Mouse (Mus musculus) midbrain, embryonic 13.5 days (tissue): ENCODE measurements at regions not wholly inside any gene's neighbourhood (a gene's known extent, or its start where the extent isn't known, plus 50 kb on each side); places are given as distances from the start of the nearest gene placed in this dataset.
"Not testable (repeated sequence)": the region's sequence is repeated elsewhere in the genome, so short reads cannot be mapped to it uniquely, and the experiment has no call there.

ENCODE experiments used
- ATAC-seq: fragments of 200-750 bp; cut with Nextera tagmentation; 2 replicates; pipeline ENCODE4 v1.8.0; 2017; ENCODE audit warnings: mild to moderate bottlenecking, moderate TSS enrichment, moderate library complexity
- H3K27ac ChIP-seq: fragments of 300-500 bp; sonication (generic); 2 replicates; pipeline ENCODE4 v1.5.1; 2015; ENCODE audit warnings: inconsistent platforms, mild to moderate bottlenecking, moderate library complexity
- H3K27me3 ChIP-seq: fragments of 300-500 bp; sonication (generic); 2 replicates; pipeline ENCODE4 v1.6.1; 2015; ENCODE audit warnings: mild to moderate bottlenecking, inconsistent platforms
- H3K36me3 ChIP-seq: fragments of 300-500 bp; sonication (generic); 2 replicates; pipeline ENCODE4 v1.6.1; 2015; ENCODE audit warnings: mild to moderate bottlenecking, inconsistent platforms
- H3K4me1 ChIP-seq: fragments of 300-500 bp; sonication (generic); replicated peaks from 2 replicates; pipeline ENCODE4 v1.6.1; 2015; ENCODE audit warnings: inconsistent platforms
- H3K4me2 ChIP-seq: fragments of 300-500 bp; sonication (generic); replicated peaks from 2 replicates; pipeline ENCODE4 v1.6.1; 2015; ENCODE audit warnings: moderate library complexity, mild to moderate bottlenecking, inconsistent platforms
- H3K4me3 ChIP-seq: fragments of 300-500 bp; sonication (generic); replicated peaks from 2 replicates; pipeline ENCODE4 v1.5.1; 2015; ENCODE audit warnings: mild to moderate bottlenecking, inconsistent platforms
- H3K9ac ChIP-seq: fragments of 300-500 bp; sonication (generic); replicated peaks from 2 replicates; pipeline ENCODE4 v1.6.1; 2015; ENCODE audit warnings: mild to moderate bottlenecking, inconsistent platforms
- H3K9me3 ChIP-seq: fragments of 300-500 bp; sonication (generic); 2 replicates; pipeline ENCODE4 v1.6.1; 2016; ENCODE audit warnings: mild to moderate bottlenecking, inconsistent platforms
- WGBS: fragments of 180-500 bp; shearing (Covaris S2); methylation state at CpG from one replicate; pipeline ENCODE4 v1.1.7; 2015; 5-methylcytosine and 5-hydroxymethylcytosine counted together

DNA sequence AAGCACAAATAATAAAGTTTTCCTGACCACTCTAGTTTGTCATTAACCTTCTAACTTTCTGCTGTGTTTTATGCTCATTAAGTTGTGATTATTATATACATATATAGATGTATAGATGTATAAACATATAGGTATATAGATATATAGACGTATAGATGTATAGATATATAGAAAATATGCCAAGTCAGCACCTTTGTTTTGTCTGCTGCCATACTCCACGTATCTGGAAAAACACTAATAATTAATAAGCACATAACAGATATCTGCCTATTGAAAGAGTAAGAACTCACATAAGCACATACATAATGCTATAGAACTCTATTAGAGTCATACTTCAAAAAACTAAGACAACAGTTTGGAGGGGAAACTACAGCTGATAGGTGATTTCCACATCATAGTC is 161.3 kb upstream of the Gap43 start:
- ATAC-seq = no peak
- 92% methylated on average over 2 of the region's 2 CpGs for WGBS
- no peak overlapping the region for H3K27ac ChIP-seq
- no peaks in the 10 kb centered on the region for H3K4me1 ChIP-seq
- no peaks in the 10 kb centered on the region for H3K36me3 ChIP-seq
- H3K9me3 ChIP-seq = no peaks in the 10 kb centered on the region
- no peak overlapping the region for H3K4me2 ChIP-seq
- H3K9ac ChIP-seq = no peak overlapping the region
- H3K27me3 ChIP-seq = no peaks in the 10 kb centered on the region
- H3K4me3 ChIP-seq = no peak overlapping the region

DNA sequence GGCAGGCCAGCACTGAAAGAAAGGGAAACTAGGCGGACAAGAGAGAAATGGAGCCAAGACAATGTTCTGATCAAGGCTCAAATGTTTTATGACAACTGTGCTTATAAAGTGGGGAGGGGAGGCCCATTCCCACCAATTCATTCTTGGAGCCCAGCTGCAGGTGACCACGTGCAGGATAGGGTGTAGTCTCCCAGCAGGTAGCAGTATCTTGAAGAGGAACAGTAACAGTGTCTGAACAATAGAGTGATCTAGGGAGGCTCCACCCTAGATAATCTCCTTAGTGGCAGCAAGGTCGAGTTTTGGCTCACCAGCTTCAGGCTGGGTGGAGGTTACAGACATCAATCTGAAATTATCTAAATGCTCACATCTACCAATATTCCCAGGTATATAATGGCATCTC is 160.7 kb upstream of the Gap43 start:
- WGBS = 36% methylated on average over 3 of the region's 3 CpGs
- ATAC-seq = not testable (repeated sequence)

DNA sequence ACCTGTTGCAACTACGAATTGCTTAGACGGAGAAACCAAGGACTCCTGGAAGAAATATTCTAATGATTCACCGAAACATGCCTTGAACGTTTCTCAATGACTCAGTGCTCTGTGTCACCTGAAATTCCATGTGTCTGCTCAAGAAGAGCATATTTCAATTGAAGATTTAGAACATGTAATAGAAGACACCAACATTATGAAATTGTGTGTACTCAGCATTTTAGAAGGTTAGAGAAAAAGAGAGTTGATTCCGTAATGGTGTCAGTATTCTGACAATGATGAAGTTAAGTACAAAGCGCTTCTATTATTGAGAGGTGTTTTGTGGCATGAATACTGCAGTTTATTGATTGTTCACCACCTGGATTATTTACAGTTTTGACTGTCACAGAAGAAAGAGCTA is 159.1 kb upstream of the Gap43 start:
- no peak overlapping the region for H3K4me3 ChIP-seq
- H3K9ac ChIP-seq = no peak overlapping the region
- H3K36me3 ChIP-seq = no peaks in the 10 kb centered on the region
- no peak for ATAC-seq
- no peak overlapping the region for H3K27ac ChIP-seq
- H3K9me3 ChIP-seq = no peaks in the 10 kb centered on the region
- no peaks in the 10 kb centered on the region for H3K27me3 ChIP-seq
- no peak overlapping the region for H3K4me2 ChIP-seq
- H3K4me1 ChIP-seq = no peaks in the 10 kb centered on the region
- WGBS = 96% methylated on average over 6 of the region's 6 CpGs

More for the DNA sequence above, 160.7 kb upstream of the Gap43 start:
- not testable (repeated sequence) for H3K4me2 ChIP-seq, H3K27ac ChIP-seq, H3K36me3 ChIP-seq, H3K27me3 ChIP-seq, H3K4me3 ChIP-seq, H3K9me3 ChIP-seq, H3K4me1 ChIP-seq, H3K9ac ChIP-seq

DNA sequence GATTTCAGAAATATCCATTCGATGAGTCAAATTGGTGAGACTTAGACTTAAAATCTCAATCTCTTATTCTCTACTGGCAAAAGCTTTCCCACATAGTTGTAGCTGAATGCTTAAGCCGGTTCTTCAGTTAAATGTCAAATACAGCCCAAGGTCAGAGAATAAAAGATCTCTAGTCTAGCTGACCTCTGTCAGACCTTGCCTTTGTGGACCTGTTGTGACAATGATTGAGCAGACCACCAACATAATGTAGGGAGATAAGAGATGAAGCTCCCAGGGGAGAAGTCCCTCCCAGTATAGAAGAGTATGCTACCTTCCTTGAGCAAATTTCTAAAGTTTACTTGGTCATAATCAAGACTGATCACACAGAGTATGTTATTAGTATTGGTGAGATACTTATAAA is 157.9 kb upstream of the Gap43 start:
- no peaks in the 10 kb centered on the region for H3K36me3 ChIP-seq
- H3K4me1 ChIP-seq = no peaks in the 10 kb centered on the region
- no peak overlapping the region for H3K4me3 ChIP-seq
- H3K9me3 ChIP-seq = no peaks in the 10 kb centered on the region
- H3K9ac ChIP-seq = no peak overlapping the region
- 53% methylated on average over 2 of the region's 2 CpGs for WGBS
- H3K27ac ChIP-seq = no peak overlapping the region
- H3K27me3 ChIP-seq = no peaks in the 10 kb centered on the region
- ATAC-seq = no peak
- no peak overlapping the region for H3K4me2 ChIP-seq

DNA sequence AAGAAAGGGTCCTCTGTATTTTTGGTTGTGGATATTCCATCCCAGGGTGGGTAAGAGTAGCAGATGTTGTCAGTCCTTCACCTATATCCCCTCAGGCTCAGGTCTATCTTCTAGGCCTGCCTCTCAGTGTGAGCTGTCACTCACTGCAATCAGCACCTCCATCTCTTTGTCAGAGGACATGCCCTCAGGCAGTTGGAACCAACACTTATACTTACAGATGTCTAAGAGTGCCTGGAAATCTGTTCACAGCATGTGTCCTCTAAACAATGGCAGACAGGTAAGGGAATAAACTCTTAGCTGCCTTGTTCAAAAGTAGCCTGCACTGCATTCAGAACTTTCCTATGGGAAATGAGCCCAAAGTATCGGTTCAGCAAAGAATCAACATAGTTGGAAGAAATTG is 153.1 kb upstream of the Gap43 start:
- Histone ChIP-seq H3K4me3 (no peak overlapping the region), H3K4me2 (no peak overlapping the region), H3K27me3 (no peaks in the 10 kb centered on the region), H3K36me3 (no peaks in the 10 kb centered on the region), H3K4me1 (peaks cover 3% of the 10 kb centered on the region; the same call in 1 of the 2 replicates), H3K9me3 (no peaks in the 10 kb centered on the region), H3K9ac (no peak overlapping the region), H3K27ac (no peak overlapping the region)
- no peak for ATAC-seq
- 87% methylated on average over 1 of the region's 1 CpGs for whole genome bisulfite sequencing

DNA sequence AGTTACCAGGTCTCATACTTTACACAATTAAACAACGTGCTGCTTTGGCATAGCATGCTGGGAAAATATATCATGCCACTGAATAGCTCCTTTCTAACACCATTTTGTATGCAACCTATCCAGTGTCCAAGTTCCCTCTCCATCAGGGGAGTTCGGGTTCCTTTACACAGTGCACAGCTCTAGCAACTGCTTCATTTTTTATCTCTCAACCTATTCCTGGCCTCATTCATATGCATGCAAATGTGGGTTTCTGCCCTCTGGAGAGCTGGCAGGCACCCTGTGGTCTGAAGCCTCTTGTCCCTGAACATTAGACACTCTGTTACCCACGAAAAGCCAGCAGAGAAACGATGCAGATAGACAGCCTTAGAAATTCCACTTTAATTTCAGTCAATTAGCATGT is 148.3 kb upstream of the Gap43 start:
- no peak overlapping the region for H3K4me2 ChIP-seq
- WGBS = 35% methylated on average over 4 of the region's 4 CpGs
- H3K27ac ChIP-seq = 0 out of 2 replicates have a peak overlapping the region, but pooled peaks have one; percentile 6
- peaks cover 5% of the 10 kb centered on the region; the same call in 1 of the 2 replicates for H3K4me1 ChIP-seq
- no peaks in the 10 kb centered on the region for H3K9me3 ChIP-seq
- H3K9ac ChIP-seq = no peak overlapping the region
- H3K27me3 ChIP-seq = no peaks in the 10 kb centered on the region
- no peaks in the 10 kb centered on the region for H3K36me3 ChIP-seq
- H3K4me3 ChIP-seq = no peak overlapping the region
- no peak for ATAC-seq

DNA sequence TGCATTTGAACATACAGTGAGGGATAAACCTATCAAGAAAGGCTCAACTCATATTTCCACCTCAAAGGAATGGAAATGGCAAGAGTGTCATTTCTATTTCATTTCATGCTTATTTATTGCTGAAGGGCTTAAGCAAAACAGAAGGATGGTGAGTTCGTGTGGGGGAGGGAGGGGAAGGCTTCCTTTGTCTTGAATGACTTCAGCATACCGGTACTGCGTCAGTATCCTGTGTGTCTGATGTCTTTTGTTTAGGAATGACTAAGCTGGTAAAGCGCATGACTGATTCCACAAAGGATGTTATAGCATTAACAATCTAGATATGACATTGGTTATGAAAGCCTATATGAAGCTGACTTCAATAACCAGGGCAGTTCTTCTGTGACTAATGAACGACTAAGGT is 139.5 kb upstream of the Gap43 start:
- Histone ChIP-seq H3K27ac (no peak overlapping the region), H3K4me3 (no peak overlapping the region), H3K36me3 (no peaks in the 10 kb centered on the region), H3K4me1 (0 out of 2 replicates have a peak, but pooled peaks cover 4% of the 10 kb centered on the region), H3K27me3 (no peaks in the 10 kb centered on the region), H3K9ac (no peak overlapping the region), H3K9me3 (no peaks in the 10 kb centered on the region), H3K4me2 (no peak overlapping the region)
- WGBS = 40% methylated on average over 5 of the region's 5 CpGs
- ATAC-seq = 0 out of 2 replicates have a peak, but pooled peaks have one; percentile 40

DNA sequence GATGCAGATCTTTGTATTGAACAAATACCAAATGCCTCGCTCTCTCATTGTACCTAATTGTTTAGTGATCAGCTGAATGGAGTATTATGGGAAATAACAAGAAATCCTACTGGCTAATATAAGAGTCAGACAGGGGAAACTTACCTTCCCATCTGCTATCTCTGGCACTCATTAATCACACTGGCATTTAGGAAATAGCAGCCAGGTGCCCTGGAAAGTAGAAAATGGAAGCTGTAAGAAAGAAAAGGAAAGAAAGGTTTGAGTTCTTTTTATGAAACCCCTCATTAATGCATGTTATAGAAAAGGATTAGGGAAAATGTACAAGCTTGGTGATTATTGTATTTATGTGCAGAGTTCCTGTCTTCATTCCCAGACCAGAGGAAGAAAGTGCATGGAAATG is 126.5 kb upstream of the Gap43 start:
- H3K4me3 ChIP-seq = no peak overlapping the region
- H3K4me2 ChIP-seq = no peak overlapping the region
- H3K9me3 ChIP-seq = no peaks in the 10 kb centered on the region
- H3K4me1 ChIP-seq = peaks cover 9% of the 10 kb centered on the region; the same call in 1 of the 2 replicates
- H3K9ac ChIP-seq = no peak overlapping the region
- no peaks in the 10 kb centered on the region for H3K27me3 ChIP-seq
- ATAC-seq = no peak
- WGBS = 60% methylated on average over 1 of the region's 1 CpGs
- H3K36me3 ChIP-seq = no peaks in the 10 kb centered on the region
- H3K27ac ChIP-seq = no peak overlapping the region

DNA sequence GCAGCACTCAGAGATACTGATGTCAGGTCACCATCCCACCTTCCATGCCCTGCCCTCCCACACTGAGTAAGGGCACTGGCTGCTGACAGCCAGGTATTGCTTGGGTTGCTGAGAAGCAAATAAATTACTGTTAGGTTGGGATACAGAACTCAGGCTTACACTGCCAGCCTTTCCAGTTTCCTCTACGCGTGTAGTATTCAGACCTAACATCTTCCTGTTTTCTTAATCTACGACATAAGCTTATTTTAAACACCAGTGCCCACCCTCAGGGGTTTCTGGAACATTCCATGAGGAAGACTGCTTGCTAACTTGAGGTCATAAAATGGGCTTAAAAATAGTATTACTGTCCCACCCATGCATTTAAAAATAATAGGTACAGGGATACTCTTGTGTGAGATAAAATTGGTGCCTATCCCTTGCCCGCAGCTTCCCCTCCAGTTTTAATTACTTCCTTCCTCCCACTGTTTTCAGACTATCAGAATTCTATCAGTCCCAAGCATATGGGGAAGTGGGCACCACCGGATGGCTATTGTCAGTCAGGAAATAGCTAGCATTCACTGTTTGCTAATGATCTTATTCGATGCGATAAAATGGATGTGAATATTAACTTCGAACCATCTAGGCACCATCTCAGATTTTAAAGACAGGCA is 116.0 kb upstream of the Gap43 start:
- 87% methylated on average over 8 of the region's 8 CpGs for WGBS
- Histone ChIP-seq H3K36me3 (no peaks in the 10 kb centered on the region), H3K4me2 (no peak overlapping the region), H3K9ac (no peak overlapping the region), H3K4me3 (no peak overlapping the region), H3K27ac (no peak overlapping the region), H3K27me3 (no peaks in the 10 kb centered on the region), H3K4me1 (peaks cover 7% of the 10 kb centered on the region; the same call in 1 of the 2 replicates), H3K9me3 (no peaks in the 10 kb centered on the region)
- ATAC-seq = no peak

DNA sequence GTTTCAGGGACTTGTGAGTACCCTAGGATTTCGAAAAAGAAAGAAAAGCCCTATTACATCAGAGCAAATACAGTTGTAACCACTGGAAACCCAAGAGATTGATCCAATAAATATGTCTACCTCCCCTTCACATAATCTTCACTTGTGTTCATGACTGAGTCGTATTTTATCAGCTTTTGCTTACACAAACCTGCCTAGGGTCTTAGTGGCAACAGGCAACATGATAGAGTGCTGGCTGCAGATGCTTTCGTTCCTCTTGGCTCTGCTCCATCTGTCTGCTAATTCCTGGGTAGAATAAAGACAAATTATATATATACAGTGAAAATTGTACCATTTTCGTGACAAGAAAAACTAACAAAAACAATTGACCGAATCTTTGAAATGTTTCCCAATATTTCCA is 112.9 kb upstream of the Gap43 start:
- H3K9ac ChIP-seq = no peak overlapping the region
- no peak for ATAC-seq
- no peaks in the 10 kb centered on the region for H3K36me3 ChIP-seq
- H3K27me3 ChIP-seq = no peaks in the 10 kb centered on the region
- H3K27ac ChIP-seq = no peak overlapping the region
- H3K4me3 ChIP-seq = no peak overlapping the region
- peaks cover 7% of the 10 kb centered on the region; the same call in 1 of the 2 replicates for H3K4me1 ChIP-seq
- H3K4me2 ChIP-seq = no peak overlapping the region
- WGBS = 77% methylated on average over 5 of the region's 5 CpGs
- no peaks in the 10 kb centered on the region; the same call in 1 of the 2 replicates for H3K9me3 ChIP-seq

DNA sequence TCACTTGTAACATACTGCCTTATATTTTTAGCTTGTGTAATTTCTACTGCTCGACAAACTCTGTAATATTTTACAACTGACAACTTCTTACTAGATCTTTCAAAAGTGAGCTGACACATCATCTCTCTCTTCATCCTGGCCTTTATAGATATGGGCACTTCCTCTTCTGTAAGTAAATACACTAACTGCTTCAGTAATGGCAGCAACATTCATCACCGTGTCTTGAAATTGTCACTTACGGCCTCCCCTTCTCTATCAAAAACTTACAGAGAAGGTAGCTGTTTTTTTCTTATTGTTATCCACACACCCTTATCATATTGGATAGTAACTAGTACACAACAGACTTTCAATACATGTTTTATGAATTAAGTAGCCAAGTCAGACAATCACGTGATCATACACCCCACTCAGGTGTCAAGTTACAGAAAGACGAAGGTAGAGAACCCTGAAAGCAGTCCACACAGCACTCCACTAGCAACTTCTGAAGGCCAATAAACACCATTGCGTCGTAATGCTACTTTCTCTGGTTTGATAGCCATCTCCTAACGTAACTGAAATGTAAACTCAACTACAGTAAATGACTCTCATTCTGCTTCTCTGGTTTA is 109.5 kb upstream of the Gap43 start:
- Histone ChIP-seq H3K4me2 (no peak overlapping the region), H3K27ac (no peak overlapping the region), H3K9ac (no peak overlapping the region), H3K27me3 (no peaks in the 10 kb centered on the region), H3K9me3 (no peaks in the 10 kb centered on the region; the same call in 1 of the 2 replicates), H3K4me3 (no peak overlapping the region), H3K36me3 (no peaks in the 10 kb centered on the region), H3K4me1 (peaks cover 18% of the 10 kb centered on the region)
- WGBS = 91% methylated on average over 8 of the region's 8 CpGs
- no peak for ATAC-seq

DNA sequence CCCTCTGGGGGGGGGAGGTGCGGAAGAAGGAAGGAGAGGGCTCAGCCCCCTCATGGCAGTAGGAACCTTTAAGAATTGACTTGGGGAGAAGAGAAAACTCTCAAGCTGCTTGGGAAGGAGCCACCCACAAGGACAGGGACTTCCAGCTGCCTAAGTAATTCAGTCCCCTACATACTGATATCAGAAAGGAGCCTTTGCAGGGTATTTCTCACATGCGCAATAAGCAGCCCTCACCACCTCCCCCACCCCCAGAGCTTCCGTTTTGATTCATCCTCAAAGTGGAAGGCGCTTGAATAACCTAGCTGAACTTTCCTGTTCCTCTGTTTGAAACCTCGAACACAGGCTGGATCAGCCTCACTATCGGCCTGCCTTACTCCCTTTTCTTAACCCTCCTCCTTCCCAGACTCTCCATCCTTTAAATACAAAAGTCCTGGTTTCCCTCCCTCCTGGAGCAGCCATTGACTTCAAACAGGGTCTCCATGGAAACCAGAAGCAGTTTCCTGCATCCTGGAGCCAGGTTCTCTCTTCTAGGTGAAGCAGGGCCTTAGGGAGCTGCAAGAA is 104.5 kb upstream of the Gap43 start:
- peak; percentile 92 for ATAC-seq
- Histone ChIP-seq H3K9me3 (no peaks in the 10 kb centered on the region; the same call in 1 of the 2 replicates), H3K9ac (peak overlapping the region; percentile 51; the same call in 1 of the 2 replicates), H3K4me3 (peak overlapping the region; percentile 31), H3K4me1 (peaks cover 22% of the 10 kb centered on the region), H3K27me3 (no peaks in the 10 kb centered on the region), H3K4me2 (peak overlapping the region; percentile 59), H3K36me3 (no peaks in the 10 kb centered on the region), H3K27ac (peak overlapping the region; percentile 95)
- 4% methylated on average over 6 of the region's 6 CpGs for WGBS
